Mouse (Mus musculus) intestine, embryonic 14.5 days (tissue): ENCODE results near the gene Chil4. TPM values are rescaled to one million over a fixed set of nuclear protein-coding genes. Genes with fewer than 3 reads are reported as not detected.
"Not testable (repeated sequence)": the region's sequence is repeated elsewhere in the genome, so short reads cannot be mapped to it uniquely, and the experiment has no call there.

Experiments used
- ATAC-seq: fragments of 200-750 bp; cut with Nextera tagmentation; replicated peaks from 2 replicates; pipeline ENCODE4 v1.8.0; 2017; ENCODE audit warnings: low read depth, moderate number of reproducible peaks, moderate TSS enrichment, moderate library complexity; ENCODE audit not compliant: low FRiP score, low TSS enrichment
- DNase-seq: peaks from one replicate; pipeline ENCODE4 v3.0.0-alpha.2; 2018; ENCODE audit warnings: low spot score
- H3K27ac ChIP-seq: fragments of 300-500 bp; sonication (generic); 2 replicates; pipeline ENCODE4 v1.5.1; 2014; ENCODE audit warnings: low read depth, mild to moderate bottlenecking, control low read depth
- H3K27me3 ChIP-seq: fragments of 300-500 bp; sonication (generic); replicated peaks from 2 replicates; pipeline ENCODE4 v1.6.1; 2014; ENCODE audit warnings: low read length, control low read depth; ENCODE audit not compliant: control insufficient read depth, insufficient read depth
- H3K36me3 ChIP-seq: fragments of 300-500 bp; sonication (generic); 2 replicates; pipeline ENCODE4 v1.6.1; 2014; ENCODE audit warnings: low read length, control low read depth; ENCODE audit not compliant: control insufficient read depth, insufficient read depth
- H3K4me1 ChIP-seq: fragments of 300-500 bp; sonication (generic); replicated peaks from 2 replicates; pipeline ENCODE4 v1.6.1; 2014; ENCODE audit warnings: low read length, control low read depth, mixed read lengths; ENCODE audit not compliant: control insufficient read depth, insufficient read depth
- H3K4me2 ChIP-seq: fragments of 300-500 bp; sonication (generic); 2 replicates; pipeline ENCODE4 v1.6.1; 2014; ENCODE audit warnings: low read length
- H3K4me3 ChIP-seq: fragments of 300-500 bp; sonication (generic); 2 replicates; pipeline ENCODE4 v1.5.1; 2014; ENCODE audit warnings: low read depth, low read length, control low read depth, mixed read lengths
- H3K9ac ChIP-seq: fragments of 300-500 bp; sonication (generic); 2 replicates; pipeline ENCODE4 v1.6.1; 2014; ENCODE audit warnings: mild to moderate bottlenecking, low read length
- H3K9me3 ChIP-seq: fragments of 300-500 bp; sonication (generic); 2 replicates; pipeline ENCODE4 v1.6.1; 2016; ENCODE audit warnings: low read length, control low read depth; ENCODE audit not compliant: control insufficient read depth
- WGBS: fragments of 180-500 bp; shearing (Covaris S2); extraction: QIAGEN DNeasy Blood & Tissue Kit; methylation state at CpG from one replicate; pipeline ENCODE4 v1.1.7; 2014; 5-methylcytosine and 5-hydroxymethylcytosine counted together
- polyA plus RNA-seq: library from polyadenylated mRNA; unstranded; fragments of >200 nt; fragmentation: Nextera tagmentation; extraction: Ambion mirVana; gene quantifications from 2 replicates; pipeline ENCODE4 v1.2.1, GENCODE M21; 2014

Gene Chil4
- polyA plus RNA-seq, 1 experiment from 2014 or later, result not detected

DNA sequence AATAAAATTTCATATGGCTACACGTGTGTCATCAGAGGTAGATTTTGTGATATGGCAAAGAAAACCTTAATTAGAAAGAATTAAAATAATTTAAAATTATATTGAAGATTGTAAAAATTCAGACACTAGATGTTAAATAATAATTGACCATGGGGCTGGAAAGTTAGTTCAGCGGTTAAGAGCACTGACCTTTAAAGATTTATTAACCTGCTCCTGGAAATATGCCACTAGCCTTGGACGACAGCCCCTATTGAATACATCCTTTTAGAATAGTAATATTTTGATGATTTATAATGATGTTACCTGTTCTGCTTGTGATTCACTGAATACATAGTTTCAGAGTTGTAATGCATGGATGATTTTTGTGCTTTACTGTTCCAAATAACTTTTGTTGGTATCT, 4.1 kb upstream of the Chil4 start:
- WGBS, result 65% methylated on average over 3 of the region's 3 CpGs
- H3K4me2 ChIP-seq, H3K9ac ChIP-seq, H3K27ac ChIP-seq, DNase-seq, H3K36me3 ChIP-seq, H3K4me3 ChIP-seq, ATAC-seq, H3K9me3 ChIP-seq, H3K4me1 ChIP-seq, H3K27me3 ChIP-seq: not testable (repeated sequence)

- Histone ChIP-seq H3K27ac (no peak overlapping the region), H3K36me3 (no peaks in the 10 kb centered on the region), H3K4me1 (no peaks in the 10 kb centered on the region), H3K27me3 (no peaks in the 10 kb centered on the region), H3K9ac (no peak overlapping the region), H3K9me3 (peaks cover 3% of the 10 kb centered on the region), H3K4me3 (no peak overlapping the region), H3K4me2 (no peak overlapping the region)
- DNase-seq (no peak), ATAC-seq (no peak)
- WGBS, result 87% methylated on average over 1 of the region's 1 CpGs
Observed at GRCm38 (mm10) chr3:106221625-106222265, 2.4 kb upstream of the Chil4 start.

- not testable (repeated sequence) for H3K4me2 ChIP-seq, H3K27me3 ChIP-seq, H3K36me3 ChIP-seq, H3K4me3 ChIP-seq, ATAC-seq, DNase-seq, H3K4me1 ChIP-seq, H3K27ac ChIP-seq, H3K9ac ChIP-seq, H3K9me3 ChIP-seq
- WGBS, result 81% methylated on average over 4 of the region's 4 CpGs
Observed at GRCm38 (mm10) chr3:106218284-106218954, 888 bp downstream of the Chil4 start.

GRCm38 (mm10) chr3:106198030-106198429, 21.3 kb downstream of the Chil4 start:
- not testable (repeated sequence) for H3K9me3 ChIP-seq, H3K27me3 ChIP-seq, H3K9ac ChIP-seq, H3K4me3 ChIP-seq, H3K27ac ChIP-seq, DNase-seq, H3K4me1 ChIP-seq, H3K4me2 ChIP-seq, ATAC-seq, H3K36me3 ChIP-seq
- WGBS, result 58% methylated on average over 1 of the region's 1 CpGs

DNA sequence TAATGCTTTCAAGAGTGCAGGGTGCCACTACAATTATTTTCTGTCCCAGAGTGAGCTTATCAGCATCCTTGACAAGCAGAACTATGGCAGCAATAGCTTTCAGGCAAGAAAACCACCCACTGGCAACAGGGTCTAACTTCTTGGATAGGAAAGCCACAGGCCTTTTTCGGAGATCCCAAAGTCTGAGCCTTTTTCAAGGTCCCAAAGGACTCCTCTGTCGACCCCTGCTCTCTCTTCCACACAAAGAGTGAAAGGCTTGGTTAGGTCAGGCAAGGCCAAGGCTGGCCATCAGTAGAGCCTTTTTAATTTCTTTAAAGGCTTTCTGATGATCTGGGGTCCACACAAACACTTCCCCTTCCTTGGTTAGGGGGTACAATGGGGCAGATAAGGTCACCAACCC, 22.1 kb downstream of the Chil4 start:
- not testable (repeated sequence) for DNase-seq, H3K4me2 ChIP-seq, H3K27ac ChIP-seq, H3K9me3 ChIP-seq, H3K36me3 ChIP-seq, H3K4me3 ChIP-seq, H3K9ac ChIP-seq, H3K4me1 ChIP-seq, H3K27me3 ChIP-seq, ATAC-seq
- WGBS, result 67% methylated on average over 2 of the region's 2 CpGs

DNA sequence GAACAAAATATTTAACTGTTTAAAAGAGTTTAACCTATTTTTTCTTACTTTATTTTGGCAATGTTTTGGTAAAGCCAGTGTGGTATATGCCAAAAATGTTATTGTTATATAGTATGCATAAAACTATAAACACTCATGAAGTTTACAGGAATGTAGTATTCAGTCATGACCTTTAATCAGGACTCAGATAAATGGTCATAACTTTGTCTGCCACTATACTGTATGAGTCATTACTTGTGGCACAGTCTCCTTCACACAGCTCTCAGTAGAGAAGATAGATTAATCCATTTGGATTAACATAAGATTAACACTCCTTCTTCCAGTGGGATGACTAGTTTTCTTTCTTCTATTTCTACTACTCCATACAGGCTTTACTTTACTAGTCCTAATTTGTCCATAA, 23.0 kb downstream of the Chil4 start:
- no peak for DNase-seq
- no peaks in the 10 kb centered on the region for H3K36me3 ChIP-seq
- no peak overlapping the region for H3K9ac ChIP-seq
- H3K4me3 ChIP-seq, result no peak overlapping the region
- no peak overlapping the region for H3K4me2 ChIP-seq
- no peaks in the 10 kb centered on the region for H3K4me1 ChIP-seq
- no peaks in the 10 kb centered on the region for H3K9me3 ChIP-seq
- H3K27ac ChIP-seq, result no peak overlapping the region
- no peak for ATAC-seq
- no peaks in the 10 kb centered on the region for H3K27me3 ChIP-seq

DNA sequence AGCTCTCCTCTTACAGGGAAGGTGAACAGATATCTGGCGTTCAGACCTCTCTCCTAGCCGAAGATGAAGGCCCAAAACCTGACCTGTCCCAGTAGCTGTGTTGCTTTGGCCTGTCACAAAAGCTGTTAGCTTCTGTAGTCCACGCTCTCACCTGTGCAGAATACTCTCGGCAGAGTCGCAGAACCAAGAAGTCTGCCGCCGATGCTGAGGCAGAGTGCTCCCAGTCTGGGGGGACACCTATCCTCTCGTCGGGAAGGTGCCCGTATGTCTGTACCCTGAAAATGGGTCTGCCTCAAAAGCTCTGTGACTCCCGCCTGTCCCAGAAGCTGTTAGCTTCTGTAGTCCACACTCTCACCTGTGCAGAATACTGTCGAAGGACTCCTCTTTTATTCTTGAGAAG, 23.8 kb downstream of the Chil4 start:
- Histone ChIP-seq H3K27me3 (no peaks in the 10 kb centered on the region), H3K36me3 (no peaks in the 10 kb centered on the region), H3K4me3 (no peak overlapping the region), H3K27ac (no peak overlapping the region), H3K4me1 (no peaks in the 10 kb centered on the region), H3K4me2 (no peak overlapping the region), H3K9ac (no peak overlapping the region), H3K9me3 (no peaks in the 10 kb centered on the region)
- ATAC-seq (no peak), DNase-seq (no peak)
- 94% methylated on average over 12 of the region's 12 CpGs for WGBS

GRCm38 (mm10) chr3:106187991-106188390, 31.3 kb downstream of the Chil4 start:
- no peak overlapping the region for H3K9ac ChIP-seq
- H3K27ac ChIP-seq, result no peak overlapping the region
- no peaks in the 10 kb centered on the region for H3K27me3 ChIP-seq
- DNase-seq, result no peak
- H3K4me2 ChIP-seq, result no peak overlapping the region
- no peaks in the 10 kb centered on the region for H3K4me1 ChIP-seq
- 0 out of 2 replicates have a peak, but pooled peaks have one; percentile 43 for ATAC-seq
- 75% methylated on average over 2 of the region's 2 CpGs for WGBS
- H3K36me3 ChIP-seq, result no peaks in the 10 kb centered on the region
- H3K4me3 ChIP-seq, result no peak overlapping the region
- H3K9me3 ChIP-seq, result peaks cover 11% of the 10 kb centered on the region; the same call in 1 of the 2 replicates
